Mouse (Mus musculus) macrophage (primary cell): ENCODE data around the gene Ica1l. TPM values are rescaled to one million over a fixed set of nuclear protein-coding genes. Genes with fewer than 3 reads are reported as not detected.

Source experiments
- H3K27ac ChIP-seq: fragments of 350-480 bp; formaldehyde crosslinking; 2 replicates; pipeline ENCODE4 v1.9.0; 2021
- H3K36me3 ChIP-seq: fragments of 350-480 bp; formaldehyde crosslinking; 2 replicates; pipeline ENCODE4 v1.9.0; 2021; ENCODE audit errors: inconsistent target
- H3K4me3 ChIP-seq: fragments of 350-480 bp; formaldehyde crosslinking; 2 replicates; pipeline ENCODE4 v1.9.0; 2021; ENCODE audit errors: inconsistent target
- H3K79me2 ChIP-seq: fragments of 350-480 bp; formaldehyde crosslinking; 2 replicates; pipeline ENCODE4 v1.9.0; 2021; ENCODE audit errors: inconsistent target
- WGBS: methylation state at CpG from one replicate; pipeline ENCODE4 v1.1.7; 2026; ENCODE audit warnings: inconsistent platforms; ENCODE audit not compliant: missing documents; 5-methylcytosine and 5-hydroxymethylcytosine counted together
- polyA plus RNA-seq: library from polyadenylated mRNA; stranded (reverse); fragments of 250-400 nt; gene quantifications from 3 replicates; pipeline ENCODE4 v1.2.4, GENCODE M21; 2018; ENCODE audit warnings: inconsistent platforms

The Ica1l gene
- polyA plus RNA-seq, 1 experiment from 2014 or later = not detected

DNA sequence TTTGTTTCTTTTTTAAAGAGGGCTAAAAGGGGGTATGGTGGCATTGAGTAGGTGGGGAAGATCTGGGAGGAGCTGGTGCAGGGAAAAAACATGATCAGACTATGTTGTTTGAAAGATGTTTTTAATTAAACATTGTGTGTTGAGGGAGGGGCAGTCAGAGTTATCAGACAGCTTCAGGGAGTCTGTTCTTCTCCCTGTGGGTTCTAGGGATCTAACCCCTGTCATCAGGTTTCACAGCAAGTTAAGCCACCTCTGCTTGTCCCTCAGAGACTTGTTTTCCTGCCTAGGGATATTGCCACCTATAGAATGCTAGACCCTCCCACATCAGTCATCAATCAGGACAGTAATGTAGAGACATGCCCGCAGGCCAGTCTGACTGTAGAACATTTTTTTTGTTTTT, 101.9 kb downstream of the Ica1l start:
- Histone ChIP-seq H3K36me3 (no peaks in the 10 kb centered on the region), H3K4me3 (no peak overlapping the region)

DNA sequence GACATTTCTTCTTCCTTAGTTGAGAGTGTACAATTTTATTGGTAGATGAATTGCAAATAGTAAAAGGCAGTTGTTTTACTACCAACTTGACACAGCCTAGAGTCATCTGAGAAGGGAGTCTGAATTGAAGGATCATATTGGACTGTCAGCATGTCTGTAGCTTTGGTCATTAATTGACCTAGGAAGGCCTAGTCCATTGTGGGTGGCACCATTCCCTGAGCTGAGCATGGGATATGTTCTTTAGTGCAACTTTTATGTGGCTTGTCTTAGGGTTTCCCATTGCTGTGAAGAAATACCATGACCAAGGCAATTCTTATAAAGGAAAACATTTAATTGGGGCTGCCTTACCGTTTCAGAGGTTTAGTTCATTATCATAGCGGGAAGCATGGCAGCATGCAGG, 110.0 kb downstream of the Ica1l start:
- no peak overlapping the region for H3K4me3 ChIP-seq
- peaks cover 99% of the 10 kb centered on the region for H3K79me2 ChIP-seq
- H3K36me3 ChIP-seq = no peaks in the 10 kb centered on the region
- WGBS = 95% methylated on average over 2 of the region's 2 CpGs
- H3K27ac ChIP-seq = no peak overlapping the region

More for the DNA sequence above, 101.9 kb downstream of the Ica1l start:
- Histone ChIP-seq H3K27ac (no peak overlapping the region), H3K79me2 (peaks cover 100% of the 10 kb centered on the region)
- WGBS = 100% methylated on average over 1 of the region's 1 CpGs

Other genes with a start within 250 kb of the Ica1l start
- 12.7 to 13.7 TPM (median 12.8 TPM) in 3 replicates for gene Fam117b, start 130.2 kb downstream of the Ica1l start, polyA plus RNA-seq
- gene Carf, start 55.1 kb upstream of the Ica1l start, polyA plus RNA-seq = 2.2 to 2.9 TPM (median 2.7 TPM) in 3 replicates
- gene Wdr12, start 55.5 kb upstream of the Ica1l start, polyA plus RNA-seq = 9.2 to 17.4 TPM (median 16.3 TPM) in 3 replicates
- 2.6 to 4.5 TPM (median 4.4 TPM) in 3 replicates for gene Nbeal1, start 137.4 kb upstream of the Ica1l start, polyA plus RNA-seq